Mouse (Mus musculus): Measurements from ENCODE around the gene Gatad2a.
A peak's percentile ranks its signal among the peaks of the same experiment; 100 is the strongest.
"Not testable (repeated sequence)": the region's sequence is repeated elsewhere in the genome, so short reads cannot be mapped to it uniquely, and the experiment has no call there.

Gene Gatad2a

DNA sequence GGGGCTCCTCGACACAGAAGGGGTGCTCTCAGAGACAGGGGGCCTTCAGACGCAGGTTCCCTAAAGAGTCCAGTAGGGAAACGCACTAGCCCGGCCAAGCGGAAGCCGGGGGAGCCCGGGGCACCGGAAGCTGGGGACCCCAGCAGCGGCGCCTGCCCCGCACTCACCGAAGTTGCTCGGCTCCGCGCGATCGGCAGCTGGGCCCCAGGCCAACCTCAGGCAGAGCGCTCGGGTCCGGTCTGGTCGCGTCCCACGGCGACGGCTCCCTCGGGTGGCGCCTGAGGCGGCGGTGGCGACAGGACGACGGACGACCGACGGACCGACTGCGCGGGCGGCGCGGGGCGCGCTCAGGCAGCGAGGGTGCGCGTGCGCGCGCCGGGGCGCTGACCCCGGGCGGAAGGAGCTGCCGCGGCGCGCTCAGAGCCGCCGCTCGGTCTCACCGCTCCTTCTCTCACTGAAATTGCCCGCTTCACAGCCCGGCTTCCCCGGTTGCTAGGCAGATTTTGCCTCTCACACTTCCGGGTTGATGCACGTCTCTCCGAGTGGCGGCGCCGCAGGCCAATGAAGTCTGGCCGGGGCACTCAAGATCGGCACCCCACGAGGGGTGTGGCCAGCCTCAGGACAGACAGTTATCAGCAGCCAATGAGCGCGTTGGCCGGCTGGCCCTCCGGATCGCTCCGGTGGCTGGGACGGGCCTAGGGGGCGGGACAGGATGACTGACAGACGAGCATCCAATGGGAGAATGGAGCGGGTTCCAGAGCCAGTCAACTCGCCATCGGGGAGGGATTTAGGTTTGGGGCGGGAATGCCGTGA is at the start of gene Gatad2a:
Gene Gatad2a (minus strand): TSS at position 609 of the 813 bp plus-strand sequence.
- DNase-seq = peak; percentile 100

DNA sequence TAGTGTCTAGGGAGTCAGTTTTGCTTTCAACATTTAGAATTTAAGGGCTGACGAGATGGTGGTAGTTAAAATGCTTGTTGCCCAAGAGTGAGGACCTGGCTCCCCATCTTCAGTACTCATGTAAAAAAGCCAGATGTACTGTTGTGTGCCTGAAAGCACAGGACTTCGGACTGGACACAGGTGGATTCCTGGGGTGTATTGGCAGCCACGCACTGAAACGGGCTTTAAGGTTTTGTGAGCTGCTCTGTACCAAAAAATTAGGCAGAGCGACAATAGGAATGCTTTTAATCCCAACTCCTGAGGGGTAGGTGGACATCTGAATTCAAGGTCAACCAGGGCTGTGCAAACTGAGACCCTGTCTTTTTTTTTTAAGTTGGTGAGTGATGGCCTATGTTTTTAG is 47.8 kb upstream of the Gatad2a start:
- peak; percentile 17 for DNase-seq

DNA sequence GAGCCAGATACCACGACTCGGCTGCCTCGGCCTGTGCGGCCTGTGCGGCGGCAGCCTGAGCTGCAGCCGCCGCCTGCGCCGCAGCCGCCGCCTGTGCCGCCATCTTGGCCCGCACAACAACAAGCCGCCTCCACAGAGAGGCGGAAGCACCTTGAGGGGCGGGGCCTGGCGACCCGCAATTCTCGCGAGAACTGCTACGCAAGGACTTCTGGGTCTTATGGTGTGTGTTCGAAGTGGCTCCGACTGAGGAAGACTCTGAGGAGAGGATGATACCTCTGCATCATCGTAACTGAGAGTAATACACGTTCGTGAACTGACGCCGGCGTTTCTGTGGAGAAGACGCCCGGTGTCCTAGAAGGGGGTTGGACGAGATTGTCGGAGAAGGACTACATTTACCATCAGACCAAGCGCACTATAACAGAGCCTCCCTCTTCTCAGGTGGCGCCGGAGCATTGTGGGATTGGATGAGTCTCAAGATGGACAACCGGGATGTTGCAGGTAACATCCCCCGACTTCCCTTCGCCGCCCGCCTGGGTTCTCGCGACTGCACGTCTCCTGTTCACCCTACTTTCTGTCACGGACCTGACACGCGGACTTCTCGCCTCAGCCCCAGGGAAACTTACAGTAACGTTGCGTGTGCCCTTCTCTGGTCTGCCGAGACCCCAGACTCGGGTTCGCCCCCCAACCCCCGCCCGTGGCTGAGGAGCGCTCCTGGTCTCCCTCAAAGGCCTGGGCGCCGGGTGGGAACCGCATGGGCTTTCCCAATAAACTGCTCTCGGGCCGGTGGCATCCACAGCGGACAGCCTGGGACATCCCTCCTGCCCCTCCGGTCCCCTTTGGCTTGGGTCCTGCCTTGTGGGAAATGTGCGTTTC is 46.6 kb upstream of the Gatad2a start, which contains the start of the genes Mau2 and Sugp1:
Gene Mau2 (minus strand): TSS at position 152 of the 873 bp plus-strand sequence.
Gene Sugp1 (plus strand): TSS at position 231 of the 873 bp plus-strand sequence.
- DNase-seq = peak; percentile 96

DNA sequence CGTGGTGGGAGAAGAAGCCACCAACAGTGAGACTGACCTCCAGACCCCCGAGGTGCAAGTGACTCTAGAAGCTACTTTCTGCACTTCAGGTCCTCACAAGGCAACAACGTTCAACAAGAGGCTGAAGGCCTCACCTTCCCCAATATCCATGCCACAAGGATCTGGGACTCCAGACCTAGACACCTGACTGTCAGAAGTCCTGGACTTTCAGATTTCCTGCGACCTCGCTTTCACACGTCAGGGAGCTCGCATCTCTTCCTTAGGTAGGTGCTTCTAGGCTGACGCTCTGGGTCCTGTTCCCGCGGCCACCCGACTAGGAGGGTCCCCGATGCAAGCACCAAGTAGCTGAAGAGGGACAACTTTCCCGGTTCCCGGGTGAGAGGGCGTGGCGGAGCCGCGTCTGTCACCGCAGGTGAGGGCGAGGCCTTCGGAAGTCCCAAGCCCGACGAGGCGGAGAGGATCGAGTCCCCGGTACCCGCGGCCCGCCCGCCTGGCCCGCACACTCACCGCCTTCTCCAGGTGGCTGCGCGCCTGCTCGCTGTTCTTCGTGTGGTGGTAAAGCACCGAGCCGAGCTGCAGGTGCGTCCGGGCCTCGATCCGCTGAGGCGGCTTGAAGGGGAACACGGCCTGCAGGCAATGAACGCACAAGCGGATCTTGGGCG is 45.8 kb upstream of the Gatad2a start:
- peak; percentile 6 for DNase-seq

DNA sequence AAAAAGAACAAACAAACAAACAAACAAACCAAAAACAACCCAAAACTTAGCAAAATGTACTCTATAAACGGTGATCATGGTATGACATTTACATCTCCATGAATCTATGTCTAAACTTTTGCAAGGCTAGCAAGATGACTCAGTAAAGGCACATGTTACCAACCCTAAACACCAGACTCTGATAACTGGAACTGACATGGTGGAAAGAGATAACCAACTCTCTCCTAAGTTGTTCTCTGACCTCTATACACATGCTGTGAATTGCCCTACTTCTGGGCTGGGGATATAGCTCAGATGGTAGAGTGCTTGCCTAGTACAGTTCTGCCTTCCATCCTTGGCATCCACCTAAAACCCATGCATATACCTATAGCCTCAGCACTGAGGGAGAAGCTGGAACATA is 41.8 kb upstream of the Gatad2a start:
- no peak for DNase-seq

DNA sequence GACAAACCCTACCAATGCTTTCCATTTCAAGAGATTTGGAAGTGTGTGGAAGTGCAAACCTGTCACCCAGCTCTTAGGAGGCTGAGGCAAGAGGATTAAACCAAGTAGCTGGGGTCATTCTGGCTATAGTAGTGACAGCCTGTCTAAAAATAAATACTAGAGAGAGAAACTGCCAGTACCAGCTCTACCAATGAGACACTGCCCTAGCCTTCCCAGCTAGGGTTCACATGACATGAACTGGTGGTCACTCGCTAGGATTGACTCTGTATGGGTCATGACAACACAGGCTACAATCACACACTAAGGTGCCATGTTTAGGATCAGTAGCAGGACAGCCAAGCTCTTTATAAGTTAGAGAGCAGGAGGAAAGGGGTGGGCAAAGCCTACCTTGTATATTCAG is 34.1 kb upstream of the Gatad2a start:
- no peak for DNase-seq

DNA sequence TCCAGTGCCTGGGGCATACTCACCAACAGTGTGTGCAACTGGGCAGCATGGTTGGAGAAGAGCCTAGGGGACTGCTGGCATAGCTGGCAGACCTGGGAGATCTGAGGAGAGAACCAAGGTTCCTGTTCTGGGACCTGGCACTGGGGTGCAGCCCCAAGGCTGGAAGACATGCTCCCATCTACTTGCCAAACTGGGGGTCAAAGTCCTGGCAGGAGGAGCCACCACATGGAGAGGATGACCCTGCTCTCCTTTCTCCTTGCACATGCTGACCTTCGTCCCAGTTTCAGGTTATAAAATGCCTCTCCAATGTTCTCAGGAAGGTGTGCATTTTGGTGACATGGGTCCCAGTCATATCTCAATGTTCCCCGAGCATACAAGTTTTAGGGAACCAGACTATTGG is 30.0 kb upstream of the Gatad2a start:
- no peak for DNase-seq

DNA sequence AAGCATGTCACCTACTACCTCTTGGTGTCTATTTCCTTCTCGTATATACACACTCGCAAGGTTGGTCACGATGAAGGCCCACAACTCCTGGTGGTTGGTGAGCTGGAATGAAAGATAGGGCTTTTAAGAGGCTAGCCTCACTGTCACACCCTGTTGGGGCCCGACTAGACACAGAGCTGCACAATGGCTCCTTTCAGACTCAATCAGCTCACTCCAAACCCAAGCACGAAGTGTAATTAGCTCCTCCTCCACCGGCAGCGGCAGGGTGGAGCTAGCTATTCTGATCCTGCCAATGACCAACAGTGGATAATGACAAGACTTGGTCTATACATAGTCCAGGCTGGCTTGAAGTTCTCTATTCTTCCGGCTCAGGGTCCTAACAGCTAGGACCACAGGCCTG is 27.4 kb upstream of the Gatad2a start:
- DNase-seq = no peak

DNA sequence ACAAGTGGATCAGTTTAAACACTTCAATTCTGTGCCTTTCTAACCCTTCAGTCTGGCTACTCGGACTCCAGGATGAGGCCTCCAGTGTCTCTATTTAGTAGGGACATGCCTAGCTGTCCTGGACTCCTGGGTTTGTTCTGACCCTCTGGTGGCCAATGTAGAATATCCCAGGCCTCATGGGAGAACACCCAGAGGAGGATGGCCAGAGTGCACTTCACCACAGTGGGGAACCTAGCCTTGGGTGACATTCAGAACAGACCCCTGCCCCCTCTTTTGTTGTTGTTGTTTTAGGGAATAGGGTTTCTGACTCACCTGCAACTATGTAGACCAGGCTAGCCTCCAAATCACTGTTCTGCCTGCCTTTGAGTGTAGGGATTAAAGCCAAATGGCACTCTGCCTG is 18.8 kb upstream of the Gatad2a start:
- no peak for DNase-seq

DNA sequence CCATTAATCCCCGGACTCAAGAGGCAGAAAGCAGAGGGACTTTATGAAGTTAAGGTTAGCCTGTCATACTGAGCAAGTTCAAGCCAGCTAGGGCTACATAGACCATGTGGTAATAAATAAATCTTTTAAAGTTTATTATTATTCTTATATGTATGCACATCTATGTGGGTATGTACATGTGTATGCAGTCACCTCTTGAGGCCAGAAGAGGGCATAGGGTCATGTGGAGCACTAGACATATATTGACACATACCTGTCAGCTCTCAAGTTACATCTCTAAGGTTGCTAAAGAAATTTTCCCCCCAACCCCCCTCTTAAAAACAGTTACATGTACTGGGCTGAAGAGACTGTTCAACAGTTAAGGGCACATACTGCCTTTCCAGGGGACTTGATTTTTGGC is 16.6 kb upstream of the Gatad2a start:
- no peak for DNase-seq

DNA sequence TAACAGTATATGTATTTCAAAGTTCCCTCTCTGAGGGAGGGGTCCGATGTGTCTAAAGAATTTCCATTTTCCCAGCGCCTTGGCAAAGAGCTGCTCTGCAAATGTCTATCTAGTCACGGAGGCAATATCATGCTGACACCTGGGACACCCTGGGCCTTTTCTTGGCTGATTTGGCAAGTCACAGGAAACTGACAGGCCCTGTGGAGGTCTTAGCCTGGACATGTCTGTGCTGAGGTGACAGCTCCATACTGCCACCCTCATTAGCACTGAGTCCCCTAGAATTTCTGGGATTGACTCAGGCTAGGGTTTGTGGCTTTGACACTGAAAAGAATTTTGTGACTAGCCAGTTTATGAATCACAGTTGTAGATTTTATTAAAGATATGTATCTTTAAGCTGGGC is 16.2 kb upstream of the Gatad2a start:
- DNase-seq = no peak

DNA sequence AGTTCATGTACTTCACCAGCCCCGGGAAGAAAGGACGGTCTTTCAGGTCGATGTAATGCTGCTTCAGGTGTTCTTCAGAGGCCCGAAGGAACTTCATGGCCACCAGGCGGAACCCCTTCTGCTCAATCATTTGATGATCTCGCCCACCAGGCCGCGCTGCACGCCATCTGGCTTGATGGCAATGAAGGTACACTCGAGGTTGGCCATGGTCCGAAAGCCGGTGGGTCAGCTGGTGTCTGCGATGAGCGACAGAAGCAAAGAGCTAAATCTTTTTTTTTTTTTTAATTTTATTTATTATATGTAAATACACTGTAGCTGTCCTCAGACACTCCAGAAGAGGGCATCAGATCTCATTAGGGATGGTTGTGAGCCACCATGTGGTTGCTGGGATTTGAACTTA is 14.6 kb upstream of the Gatad2a start:
- DNase-seq = not testable (repeated sequence)

DNA sequence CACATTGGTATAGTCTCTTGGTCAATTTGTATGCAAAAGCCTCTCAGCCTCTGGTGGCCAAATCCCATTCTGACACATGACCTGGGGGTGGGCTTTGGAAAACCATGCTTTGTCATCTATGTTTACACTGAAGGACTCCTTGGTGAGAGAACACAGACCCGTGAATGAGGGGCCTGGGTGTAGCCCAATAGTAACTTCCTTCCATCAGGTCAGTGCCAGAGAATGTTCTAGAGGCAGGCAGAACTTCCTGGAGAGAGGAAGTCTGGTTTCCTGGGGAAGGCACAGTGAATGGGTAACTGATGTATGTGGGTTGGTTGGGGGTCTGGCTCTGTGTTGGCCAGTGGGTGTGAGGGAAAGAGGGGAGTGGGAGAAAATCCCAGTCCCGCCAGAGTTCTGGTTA is 9.0 kb upstream of the Gatad2a start:
- no peak for DNase-seq

DNA sequence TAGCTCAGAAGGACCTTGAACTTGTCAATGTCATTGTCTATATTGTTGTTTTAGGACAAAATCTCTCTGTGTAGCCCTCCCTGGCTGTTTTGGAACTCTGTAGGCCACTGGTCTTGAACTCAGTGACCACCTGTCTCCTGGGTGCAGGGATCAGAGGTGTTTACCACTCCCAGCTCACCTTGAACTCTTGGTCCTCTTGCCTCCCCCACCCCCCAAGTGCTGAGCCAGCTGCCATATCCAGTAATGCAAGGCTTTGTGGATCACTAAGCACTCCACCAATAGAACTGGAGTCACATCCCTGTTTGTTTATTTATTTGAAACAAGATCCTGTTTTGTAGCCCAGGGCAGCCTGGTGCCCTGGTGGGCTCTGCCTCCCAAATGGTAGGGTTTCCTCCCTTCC is 8.2 kb upstream of the Gatad2a start:
- no peak for DNase-seq

DNA sequence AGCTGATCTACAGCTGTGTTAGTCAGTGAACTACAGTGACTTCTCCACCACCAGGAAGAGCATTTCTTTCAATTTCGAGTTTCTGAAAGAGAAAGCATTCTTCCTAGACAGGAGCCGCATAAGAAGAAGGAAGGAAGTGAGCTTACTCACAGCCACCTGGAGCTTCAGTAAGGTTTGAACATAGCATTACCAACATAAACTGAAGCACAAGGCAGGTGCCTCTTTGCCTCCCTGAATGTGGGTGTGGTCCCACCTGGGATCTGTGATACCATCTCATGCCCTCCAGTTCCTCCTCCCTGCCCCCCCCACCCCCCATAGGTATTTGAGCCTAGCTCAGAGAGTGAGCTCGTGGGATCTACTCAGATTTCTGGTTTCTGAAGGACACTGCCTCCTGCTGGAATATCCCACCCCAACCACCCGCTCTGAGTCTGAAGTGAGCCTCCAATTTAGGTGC is 7.0 kb upstream of the Gatad2a start:
- no peak for DNase-seq

DNA sequence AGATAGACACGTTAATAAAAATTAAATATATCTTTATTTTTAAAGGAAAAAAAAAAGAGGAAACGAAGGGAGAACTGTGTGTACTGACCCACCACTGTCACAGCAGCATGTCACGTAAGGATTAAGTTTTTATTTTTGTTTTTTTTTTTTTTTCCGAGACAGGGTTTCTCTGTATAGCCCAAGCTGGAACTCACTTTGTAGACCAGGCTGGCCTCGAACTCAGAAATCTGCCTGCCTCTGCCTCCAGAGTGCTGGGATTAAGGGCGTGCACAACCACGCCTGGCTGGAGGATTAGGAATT is 5.7 kb upstream of the Gatad2a start:
- DNase-seq = not testable (repeated sequence)

DNA sequence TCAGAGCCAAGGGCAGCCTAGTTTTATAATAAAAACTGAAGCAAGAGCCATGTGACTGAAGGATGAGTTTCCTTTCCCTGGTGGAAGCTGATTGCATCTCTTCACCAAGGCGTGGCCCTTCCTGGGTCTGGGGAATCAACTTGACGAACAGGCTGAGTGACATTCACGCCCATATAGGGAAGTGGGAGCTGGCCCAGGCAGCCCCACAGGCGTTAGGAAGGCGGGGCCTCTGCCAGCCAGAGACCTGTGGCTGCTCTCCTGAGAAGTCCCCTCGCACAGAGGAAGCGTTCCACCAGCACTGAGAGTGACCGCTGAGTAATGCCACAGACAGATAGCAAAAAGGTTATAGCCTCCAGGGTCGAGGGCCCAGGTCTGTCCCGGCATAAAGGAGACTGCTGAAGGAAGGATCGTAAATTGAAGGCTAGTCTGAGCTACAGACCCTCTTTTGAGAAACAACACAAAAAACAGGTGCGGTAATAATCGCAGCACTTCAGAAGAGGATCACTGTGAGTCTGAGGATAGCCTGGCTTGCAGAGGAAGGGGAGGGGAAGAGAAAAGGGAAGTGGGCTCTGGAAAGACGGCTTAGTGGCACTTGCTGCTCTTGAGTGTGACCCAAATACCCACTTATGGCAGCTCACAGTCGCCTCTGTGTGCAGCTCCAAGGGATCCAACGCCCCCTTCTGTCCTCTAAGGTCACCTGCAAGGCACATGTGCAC is 5.2 kb upstream of the Gatad2a start:
- DNase-seq = no peak

DNA sequence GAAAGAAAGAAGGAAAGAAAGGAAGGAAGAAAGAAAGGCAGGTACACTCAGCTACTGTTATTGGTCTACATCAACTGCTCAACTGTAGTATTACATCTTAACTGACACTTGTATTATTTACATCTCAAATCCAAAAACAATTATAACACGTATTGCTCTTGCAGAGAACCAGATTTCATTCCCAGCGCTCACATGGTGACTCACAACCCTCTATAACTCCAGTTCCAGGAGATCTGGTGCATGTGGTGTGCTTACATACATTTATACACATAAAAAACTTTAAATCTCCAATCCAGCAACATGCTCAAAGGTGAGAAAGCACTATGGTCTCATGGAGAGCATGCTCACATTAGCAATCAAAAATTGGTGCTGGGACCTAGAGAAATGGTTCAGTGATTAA is 4.0 kb upstream of the Gatad2a start:
- DNase-seq = no peak

DNA sequence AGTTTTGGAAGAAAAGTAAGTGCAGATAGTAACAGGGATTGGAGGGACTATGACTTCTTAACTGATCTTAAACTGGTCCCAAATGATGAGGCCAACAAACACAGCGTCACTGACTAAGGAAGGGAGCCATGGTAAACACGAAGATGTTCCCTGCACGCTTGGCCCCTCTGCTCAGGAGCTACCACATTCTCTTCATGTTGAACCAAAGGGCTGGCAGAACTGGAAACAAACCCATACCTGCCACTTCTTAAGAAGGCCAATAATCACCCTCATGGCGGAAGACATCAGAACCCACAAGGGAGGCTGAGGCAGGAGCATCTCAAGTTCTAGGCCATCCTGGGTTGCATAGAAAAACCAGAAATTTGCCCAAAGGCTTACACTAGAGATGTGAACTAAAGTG is 3.1 kb upstream of the Gatad2a start:
- no peak for DNase-seq

DNA sequence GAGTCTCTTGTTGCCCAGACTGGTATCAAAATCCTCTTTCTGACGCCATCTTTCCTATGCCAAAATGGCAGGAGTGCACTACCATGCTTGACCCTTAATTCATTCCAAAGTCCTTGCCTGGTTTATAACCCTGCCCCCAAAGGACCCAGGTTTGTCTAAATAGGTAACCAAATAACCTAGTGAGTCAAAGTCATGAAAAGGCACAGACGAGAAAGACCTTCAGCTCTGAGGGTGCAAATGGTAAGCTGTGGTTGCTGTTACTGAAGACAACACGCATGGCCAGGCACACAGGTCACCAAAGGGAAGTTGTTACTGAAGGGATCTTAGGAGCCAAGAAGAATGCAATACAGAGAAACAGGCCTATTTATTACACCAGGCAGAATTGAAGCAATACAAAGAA is 2.5 kb upstream of the Gatad2a start:
- no peak for DNase-seq

DNA sequence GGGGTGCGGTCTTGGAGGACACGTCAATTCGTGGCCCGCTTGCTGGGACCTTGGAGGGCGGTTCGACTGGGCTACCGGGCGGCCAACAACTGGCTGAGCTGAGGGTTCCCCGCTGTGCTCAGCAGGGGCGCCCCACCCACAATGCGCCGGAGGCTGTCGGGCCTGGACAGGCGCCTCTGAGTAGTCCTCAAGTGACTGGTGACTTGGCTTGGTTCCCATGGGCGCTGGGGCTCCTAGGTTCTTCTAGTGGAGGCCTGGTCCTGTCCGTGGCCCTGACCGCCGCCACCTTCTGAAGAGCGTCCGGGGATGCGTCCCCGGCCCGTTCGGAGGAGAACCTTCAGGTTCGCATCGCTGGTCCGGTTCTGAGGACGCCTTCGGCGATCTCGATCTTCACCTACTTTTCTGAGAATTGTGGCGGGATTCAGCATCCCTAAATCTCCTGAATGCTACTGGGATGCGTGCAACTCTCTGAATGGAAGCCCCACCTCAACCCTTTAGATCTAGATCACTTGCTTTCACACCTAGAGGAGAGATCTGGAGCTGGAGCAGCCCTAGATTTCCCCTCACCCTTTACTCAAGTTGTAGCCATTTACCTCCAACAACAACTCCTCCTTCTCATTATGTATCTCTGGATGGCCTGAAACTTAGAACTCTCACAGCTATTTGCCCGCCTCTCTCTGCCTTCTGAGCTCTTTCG is 553 bp upstream of the Gatad2a start:
- DNase-seq = no peak

DNA sequence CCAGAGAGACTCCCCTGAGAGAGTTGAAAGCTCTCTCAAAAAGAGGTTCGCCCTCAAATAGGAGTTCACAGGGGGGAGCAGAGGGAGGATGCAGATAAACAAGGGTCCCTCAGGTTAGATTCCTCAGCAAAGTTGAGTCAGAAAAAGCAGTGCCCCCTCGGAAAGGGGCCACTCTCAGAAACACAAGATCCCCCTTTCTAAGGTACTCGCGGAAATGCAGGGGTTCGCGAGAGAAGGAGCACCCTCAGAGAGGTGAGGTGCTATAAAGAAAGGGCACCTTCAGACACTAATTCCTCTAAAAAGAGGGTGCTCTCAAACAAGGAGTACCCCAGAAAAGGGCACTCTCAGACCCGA is 785 bp downstream of the Gatad2a start:
- DNase-seq = no peak

Measured in cerebellum, adult 11 months (tissue).